Mouse (Mus musculus): ENCODE results near the gene Dock4.

The Dock4 gene

GRCm38 (mm10) chr12:40499627-40500329, 54.0 kb downstream of the Dock4 start:
- in situ Hi-C loops (cut with MboI; ENCODE audit: low pct_unique_long_range_greater_than_20kb in 1 of 2, low sequenced_read_pairs in 2 of 2, unreplicated experiment in 1 of 2): no loop called here

DNA sequence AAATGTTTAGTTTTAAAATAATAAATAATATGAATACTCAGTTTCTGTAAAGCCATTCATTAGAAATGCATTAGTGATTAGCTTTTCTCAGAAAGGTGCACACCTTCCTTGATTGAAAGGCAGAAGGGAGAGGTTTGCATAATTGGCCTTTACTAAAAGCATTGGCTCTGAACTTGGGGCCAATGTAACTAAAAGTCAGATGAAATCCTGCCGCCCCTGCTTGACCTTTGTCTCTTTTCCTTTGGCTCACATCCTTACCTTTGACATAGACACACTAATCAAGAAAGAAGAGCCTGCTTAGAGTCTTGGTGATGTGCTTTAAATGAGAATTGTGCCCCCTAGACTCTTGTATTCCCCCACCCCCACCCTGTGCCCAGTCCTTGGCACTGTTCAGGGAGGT, 55.4 kb downstream of the Dock4 start:
- in situ Hi-C loops (cut with MboI; ENCODE audit: low pct_unique_long_range_greater_than_20kb in 1 of 2, low sequenced_read_pairs in 2 of 2, unreplicated experiment in 1 of 2): no loop called here

GRCm38 (mm10) chr12:40503520-40503919, 57.8 kb downstream of the Dock4 start:
- in situ Hi-C loops (cut with MboI; ENCODE audit: low pct_unique_long_range_greater_than_20kb in 1 of 2, low sequenced_read_pairs in 2 of 2, unreplicated experiment in 1 of 2): no loop called here

DNA sequence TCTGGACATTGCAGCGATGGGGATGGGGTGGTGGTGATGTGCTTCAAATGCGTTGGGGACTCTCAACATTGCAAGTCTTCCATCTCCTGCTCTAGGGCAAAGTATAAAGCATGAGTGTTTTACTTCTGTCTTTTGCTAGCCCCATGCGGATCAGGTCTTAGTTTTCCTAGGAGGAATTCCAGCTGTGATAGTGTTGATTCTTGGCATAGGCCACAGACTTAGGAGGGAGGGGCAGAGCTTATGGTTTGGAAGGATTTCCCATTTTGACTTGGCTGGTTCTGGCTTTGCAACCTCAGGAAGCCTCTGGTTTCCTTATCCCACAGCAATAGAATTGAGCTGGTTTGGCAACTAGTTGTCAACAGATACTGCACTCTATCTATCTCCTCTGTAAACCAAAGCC, 58.9 kb downstream of the Dock4 start:
- in situ Hi-C loops (cut with MboI; ENCODE audit: low pct_unique_long_range_greater_than_20kb in 1 of 2, low sequenced_read_pairs in 2 of 2, unreplicated experiment in 1 of 2): no loop called here

DNA sequence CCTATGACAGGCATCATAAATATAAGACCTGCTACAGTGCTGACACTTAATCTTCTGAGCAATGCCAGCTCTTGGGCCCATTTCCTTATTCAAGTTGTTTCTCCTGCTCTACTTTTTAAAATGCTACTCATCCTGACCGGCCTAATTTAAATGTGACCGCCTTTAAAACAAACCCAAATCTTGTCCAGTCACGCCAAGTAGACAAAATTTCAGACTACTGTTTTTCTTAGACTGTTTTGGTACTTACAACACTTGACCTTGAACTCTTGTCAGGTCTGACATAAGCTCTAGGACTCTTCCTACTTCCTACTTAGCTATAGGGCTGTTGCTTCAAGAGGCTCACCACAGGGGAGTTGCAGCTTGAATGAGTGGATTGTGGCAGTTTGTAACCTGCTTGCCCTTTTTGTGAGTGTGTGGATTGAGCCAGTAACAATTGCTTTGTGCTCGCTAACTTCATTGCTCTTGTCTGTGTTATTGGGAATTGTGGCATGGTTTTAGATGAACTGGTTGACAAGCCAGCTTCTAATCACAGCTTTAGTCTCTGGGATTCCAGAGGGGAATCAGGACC, 62.2 kb downstream of the Dock4 start:
- in situ Hi-C loops (cut with MboI; ENCODE audit: low pct_unique_long_range_greater_than_20kb in 1 of 2, low sequenced_read_pairs in 2 of 2, unreplicated experiment in 1 of 2): no loop called here

- in situ Hi-C loops (cut with MboI; ENCODE audit: low pct_unique_long_range_greater_than_20kb in 1 of 2, low sequenced_read_pairs in 2 of 2, unreplicated experiment in 1 of 2): no loop called here
Measured at GRCm38 (mm10) chr12:40508416-40508815, 62.7 kb downstream of the Dock4 start.

GRCm38 (mm10) chr12:40511643-40512369, 66.1 kb downstream of the Dock4 start:
- in situ Hi-C loops (cut with MboI; ENCODE audit: low pct_unique_long_range_greater_than_20kb in 1 of 2, low sequenced_read_pairs in 2 of 2, unreplicated experiment in 1 of 2): no loop called here

- in situ Hi-C loops (cut with MboI; ENCODE audit: low pct_unique_long_range_greater_than_20kb in 1 of 2, low sequenced_read_pairs in 2 of 2, unreplicated experiment in 1 of 2): no loop called here
Measured at GRCm38 (mm10) chr12:40512370-40512693, 66.6 kb downstream of the Dock4 start.

DNA sequence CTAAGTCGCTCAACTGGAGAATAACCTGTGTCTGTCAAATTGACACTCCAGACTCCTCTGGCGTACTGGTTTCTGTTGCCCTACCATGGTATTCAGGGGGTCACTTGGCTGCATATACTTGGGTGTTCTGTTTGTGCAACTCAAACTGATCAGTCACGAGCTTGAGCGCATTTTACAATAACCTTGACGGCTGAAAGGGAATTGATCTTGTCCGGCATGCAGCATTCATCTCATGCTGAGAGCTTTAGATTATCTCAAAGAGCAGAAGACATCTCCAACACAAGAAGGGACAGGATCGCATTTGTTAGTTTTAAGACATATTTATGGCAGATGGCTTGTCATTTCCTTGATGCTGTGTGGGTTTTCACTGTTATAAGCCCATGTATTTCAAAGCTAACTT, 67.2 kb downstream of the Dock4 start:
- in situ Hi-C loops (cut with MboI; ENCODE audit: low pct_unique_long_range_greater_than_20kb in 1 of 2, low sequenced_read_pairs in 2 of 2, unreplicated experiment in 1 of 2): no loop called here

GRCm38 (mm10) chr12:40514021-40514420, 68.3 kb downstream of the Dock4 start:
- in situ Hi-C loops (cut with MboI; ENCODE audit: low pct_unique_long_range_greater_than_20kb in 1 of 2, low sequenced_read_pairs in 2 of 2, unreplicated experiment in 1 of 2): no loop called here

DNA sequence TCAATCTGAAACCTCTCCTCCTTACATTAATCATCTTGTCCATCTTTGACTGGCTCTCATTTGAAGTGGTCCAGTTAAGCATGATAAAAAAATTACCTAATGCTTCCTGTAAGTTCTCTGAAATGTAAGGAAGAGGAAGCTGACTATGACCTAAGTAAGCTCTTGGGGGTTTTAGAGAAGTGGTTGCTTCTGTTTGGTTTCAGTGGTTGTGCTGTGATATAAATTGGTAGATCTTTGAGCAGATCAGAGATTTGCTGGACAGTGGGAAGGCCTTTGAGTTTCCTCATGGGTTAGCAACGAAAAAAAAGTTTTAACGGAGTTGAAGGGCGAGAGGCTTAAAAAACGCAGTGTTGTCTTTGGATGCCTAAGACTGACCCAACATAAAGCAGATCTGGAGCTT, 76.7 kb downstream of the Dock4 start:
- in situ Hi-C loops (cut with MboI; ENCODE audit: low pct_unique_long_range_greater_than_20kb in 1 of 2, low sequenced_read_pairs in 2 of 2, unreplicated experiment in 1 of 2): no loop called here

GRCm38 (mm10) chr12:40523020-40523419, 77.3 kb downstream of the Dock4 start:
- in situ Hi-C loops (cut with MboI; ENCODE audit: low pct_unique_long_range_greater_than_20kb in 1 of 2, low sequenced_read_pairs in 2 of 2, unreplicated experiment in 1 of 2): no loop called here

DNA sequence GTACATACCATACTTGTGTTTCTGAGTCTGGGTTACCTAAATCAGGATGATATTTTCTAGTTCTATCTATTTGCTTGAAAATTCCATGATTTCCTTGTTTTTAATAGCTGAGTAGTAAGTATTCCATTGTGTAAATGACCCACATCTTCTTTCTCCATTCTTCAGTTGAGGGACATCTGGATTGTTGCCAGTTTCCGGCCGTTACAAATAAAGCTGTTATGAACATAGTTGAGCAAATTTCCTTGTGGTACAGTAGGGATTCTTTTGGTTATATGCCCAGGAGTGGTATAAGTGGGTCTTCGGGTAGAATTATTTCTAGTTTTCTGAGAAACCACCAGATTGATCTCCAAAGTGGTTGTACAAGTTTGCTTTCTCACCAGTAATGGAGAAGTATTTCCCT, 79.3 kb downstream of the Dock4 start:
- in situ Hi-C loops (cut with MboI; ENCODE audit: low pct_unique_long_range_greater_than_20kb in 1 of 2, low sequenced_read_pairs in 2 of 2, unreplicated experiment in 1 of 2): no loop called here

DNA sequence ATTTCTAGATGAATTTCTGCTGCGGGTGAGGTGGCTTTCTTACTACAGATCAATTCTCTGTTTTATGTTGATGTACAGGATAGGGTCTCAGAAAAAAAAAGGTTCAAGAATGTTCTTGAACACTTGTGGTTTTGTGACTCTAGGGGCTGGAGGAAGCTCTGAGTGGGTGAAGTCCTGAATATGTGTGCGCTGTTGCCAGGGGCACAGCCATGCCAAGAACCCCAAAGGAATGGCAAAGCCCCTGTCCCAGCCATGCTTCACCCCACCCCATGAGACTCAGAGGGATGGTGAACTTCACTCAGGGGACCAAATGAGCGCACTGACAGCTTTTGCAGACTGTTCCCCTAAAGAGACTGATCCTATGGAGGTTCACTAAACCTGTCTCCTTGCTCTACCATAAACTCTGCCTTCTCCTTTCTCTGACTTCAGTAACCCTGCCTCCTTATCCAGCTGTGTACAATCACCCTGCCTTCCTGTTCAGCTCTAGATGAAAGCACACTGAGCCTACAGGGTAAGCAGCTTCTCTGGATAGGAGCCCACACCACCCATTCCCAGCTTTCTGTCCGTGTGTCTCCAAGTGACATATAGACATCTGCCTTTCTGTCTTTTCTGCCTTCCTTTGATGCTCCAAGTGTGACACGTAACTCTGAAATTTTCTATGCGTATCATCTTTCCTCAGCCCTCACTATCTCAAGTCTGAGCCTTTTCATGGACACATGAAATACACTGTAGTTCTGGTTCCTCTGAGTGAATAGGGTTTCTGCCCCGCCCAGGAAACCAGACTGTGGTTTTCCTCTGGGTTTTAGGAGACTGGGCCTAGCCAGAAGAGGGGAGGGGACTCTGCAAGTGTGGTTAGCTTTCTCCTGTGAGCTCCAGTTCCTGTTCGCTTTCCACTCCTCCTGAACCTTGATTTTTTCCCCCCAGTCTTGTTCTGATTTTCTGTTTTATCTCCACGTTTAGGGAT, 90.2 kb downstream of the Dock4 start:
- in situ Hi-C loops (cut with MboI; ENCODE audit: low pct_unique_long_range_greater_than_20kb in 1 of 2, low sequenced_read_pairs in 2 of 2, unreplicated experiment in 1 of 2): no loop called here

DNA sequence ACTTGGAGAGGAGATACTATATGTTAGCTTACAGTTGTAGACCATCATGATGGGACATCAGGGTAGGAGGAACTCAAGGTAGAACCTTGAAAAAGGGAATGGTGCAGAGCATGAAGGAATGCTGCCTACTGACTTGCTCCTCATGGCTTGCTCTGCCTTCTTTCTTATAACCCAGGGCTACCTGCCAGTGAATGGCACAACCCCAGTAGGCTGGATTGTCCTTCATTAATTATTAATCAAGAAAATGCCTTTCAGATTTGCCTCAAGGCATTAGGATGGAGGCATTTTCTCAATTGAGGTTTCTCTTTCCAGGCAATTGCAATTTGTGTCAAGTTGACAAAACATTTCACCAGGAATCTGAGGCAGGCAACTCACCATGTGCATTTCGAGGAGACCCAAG, 92.1 kb downstream of the Dock4 start:
- in situ Hi-C loops (cut with MboI; ENCODE audit: low pct_unique_long_range_greater_than_20kb in 1 of 2, low sequenced_read_pairs in 2 of 2, unreplicated experiment in 1 of 2): no loop called here

DNA sequence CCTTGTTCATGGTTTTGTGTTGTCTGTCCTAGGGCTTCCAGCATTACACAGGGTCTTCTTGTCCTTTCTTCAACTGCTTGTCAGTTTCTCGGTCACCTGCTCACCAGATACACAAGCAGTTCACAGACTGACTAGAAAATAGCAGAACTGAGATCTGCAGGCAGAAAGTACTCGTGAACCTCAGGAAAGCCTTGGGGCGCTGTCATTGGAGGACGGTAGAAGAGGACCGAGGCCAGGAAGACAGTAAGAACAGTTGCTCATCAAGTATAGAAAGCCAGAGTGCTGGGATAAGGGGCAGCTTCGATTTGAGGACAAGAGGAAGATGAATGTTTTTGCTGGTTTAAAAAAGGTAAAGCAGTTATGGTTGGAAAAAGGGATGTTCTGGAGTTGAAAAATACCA, 92.6 kb downstream of the Dock4 start:
- in situ Hi-C loops (cut with MboI; ENCODE audit: low pct_unique_long_range_greater_than_20kb in 1 of 2, low sequenced_read_pairs in 2 of 2, unreplicated experiment in 1 of 2): no loop called here

- in situ Hi-C loops (cut with MboI; ENCODE audit: low pct_unique_long_range_greater_than_20kb in 1 of 2, low sequenced_read_pairs in 2 of 2, unreplicated experiment in 1 of 2): no loop called here
Measured at GRCm38 (mm10) chr12:40538780-40539179, 93.0 kb downstream of the Dock4 start.

DNA sequence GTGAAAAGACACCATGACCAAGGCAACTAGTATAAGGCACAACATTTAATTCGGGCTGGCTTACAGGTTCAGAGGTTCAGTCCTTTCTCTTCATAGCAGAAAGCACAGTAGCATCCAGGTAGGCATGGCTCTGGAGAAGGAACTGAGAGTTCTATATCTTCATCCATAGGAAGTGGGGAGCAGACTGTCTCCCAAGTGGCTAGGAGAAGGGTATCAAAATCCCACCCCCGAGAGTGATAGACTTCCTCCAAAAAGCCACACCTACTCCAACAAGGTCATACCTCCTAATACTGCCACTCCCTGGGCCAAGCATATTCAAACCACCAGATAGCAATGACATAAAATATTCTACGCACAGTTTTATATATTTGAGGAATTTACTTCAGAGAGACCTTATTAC, 98.5 kb downstream of the Dock4 start:
- in situ Hi-C loops (cut with MboI; ENCODE audit: low pct_unique_long_range_greater_than_20kb in 1 of 2, low sequenced_read_pairs in 2 of 2, unreplicated experiment in 1 of 2): no loop called here

- in situ Hi-C loops (cut with MboI; ENCODE audit: low pct_unique_long_range_greater_than_20kb in 1 of 2, low sequenced_read_pairs in 2 of 2, unreplicated experiment in 1 of 2): no loop called here
Measured at GRCm38 (mm10) chr12:40546827-40547226, 101.1 kb downstream of the Dock4 start.
